Mouse (Mus musculus): ENCODE data around the gene Wfdc12.

The Wfdc12 gene

DNA sequence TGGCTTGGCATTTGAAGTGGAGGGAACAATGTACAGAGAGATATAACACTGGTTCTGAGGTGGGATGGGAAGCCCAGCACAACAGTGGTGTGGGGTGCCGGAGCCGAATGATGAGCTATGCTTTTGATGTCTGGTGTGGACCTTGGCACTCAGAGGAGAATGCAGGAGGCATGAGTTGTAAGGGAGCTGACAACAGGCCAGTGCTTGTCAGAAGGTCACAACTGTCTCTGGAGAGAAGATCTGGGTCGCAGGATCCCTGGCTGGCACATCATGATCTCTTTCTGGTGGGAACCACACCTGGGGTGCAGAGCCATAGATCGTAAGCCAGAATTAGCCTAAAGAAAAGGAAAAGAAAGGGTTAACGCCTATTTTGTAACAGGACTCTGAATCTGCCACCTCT lies 12.6 kb downstream of the Wfdc12 start:
- no peak for DNase-seq (ENCODE audit: low spot score in 2 of 2)

DNA sequence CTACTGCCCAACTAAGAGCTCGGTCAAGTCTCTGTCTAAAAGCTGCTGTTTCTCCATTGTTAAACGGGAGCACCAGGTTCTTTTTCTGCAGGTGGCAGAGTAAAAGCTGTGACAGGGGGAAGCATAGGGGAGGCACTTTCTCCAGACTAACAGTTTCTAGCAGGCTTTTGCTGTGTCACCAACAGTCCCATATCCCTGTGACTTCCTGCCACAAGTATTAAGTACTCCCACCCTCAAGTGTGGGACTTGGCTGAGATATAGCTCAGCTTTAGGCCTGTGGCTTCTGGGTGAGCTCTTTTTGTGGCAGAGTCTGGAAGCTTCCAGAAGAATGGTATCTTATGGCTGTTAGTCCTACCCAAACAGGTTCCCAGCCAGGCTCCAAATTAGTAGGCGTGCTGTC lies 14.6 kb downstream of the Wfdc12 start:
- DNase-seq (ENCODE audit: low spot score in 2 of 2) = no peak

DNA sequence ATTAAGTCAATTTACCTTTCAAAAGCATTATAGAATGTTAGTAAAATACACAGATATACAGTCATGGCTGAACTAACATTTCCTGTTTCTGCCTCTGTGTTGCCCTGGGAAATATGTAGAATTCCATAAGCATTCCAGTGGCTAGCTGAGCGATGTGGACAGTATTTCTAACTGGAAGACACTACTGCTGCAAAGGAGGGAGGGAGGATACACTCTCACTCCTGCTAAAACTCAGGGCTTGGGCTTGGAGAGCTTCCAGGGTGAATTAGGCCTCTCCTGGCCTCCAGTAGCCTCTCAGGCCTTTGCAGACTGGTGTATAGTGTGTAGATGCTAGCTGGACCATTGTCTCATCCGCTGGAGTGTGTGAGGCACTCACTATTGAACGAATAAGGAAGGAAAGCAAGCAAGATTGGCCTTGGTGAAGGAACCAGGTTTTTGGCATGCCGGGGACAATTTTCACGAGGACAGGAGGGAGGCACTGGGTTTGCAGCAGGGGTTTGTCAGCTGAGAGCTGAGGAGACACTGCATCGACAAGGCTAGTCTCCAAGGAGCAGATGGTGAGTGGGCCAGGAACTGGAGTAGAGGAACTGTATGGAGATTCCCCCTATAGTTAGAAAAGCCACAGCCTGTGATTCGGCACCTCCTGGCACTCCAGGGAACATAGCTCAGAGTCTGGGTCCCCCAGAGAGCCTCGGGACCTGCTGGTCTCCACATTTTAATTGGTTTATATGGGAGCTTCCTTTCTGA lies 15.6 kb downstream of the Wfdc12 start:
- no peak for DNase-seq (ENCODE audit: low spot score in 2 of 2)

DNA sequence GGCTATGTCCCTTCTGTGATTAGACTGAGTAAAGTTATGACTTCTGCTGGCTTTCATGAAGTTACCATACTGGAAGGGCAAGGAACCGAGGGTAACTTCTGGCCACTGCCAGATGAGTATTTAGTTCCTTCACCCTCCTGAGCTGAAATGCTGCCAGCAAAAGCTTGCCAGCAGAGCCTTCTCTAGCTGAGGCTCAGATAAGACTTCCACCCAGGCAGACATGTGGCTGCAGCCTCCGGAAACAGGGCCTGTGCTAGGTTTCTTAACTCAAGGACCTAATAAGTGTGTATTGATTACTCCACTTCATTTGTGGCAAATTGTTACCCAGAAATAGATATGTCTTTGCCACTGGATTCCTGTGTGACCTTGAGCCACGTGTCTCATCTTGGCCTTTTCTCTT lies 17.0 kb downstream of the Wfdc12 start:
- no peak for DNase-seq (ENCODE audit: low spot score in 2 of 2)

DNA sequence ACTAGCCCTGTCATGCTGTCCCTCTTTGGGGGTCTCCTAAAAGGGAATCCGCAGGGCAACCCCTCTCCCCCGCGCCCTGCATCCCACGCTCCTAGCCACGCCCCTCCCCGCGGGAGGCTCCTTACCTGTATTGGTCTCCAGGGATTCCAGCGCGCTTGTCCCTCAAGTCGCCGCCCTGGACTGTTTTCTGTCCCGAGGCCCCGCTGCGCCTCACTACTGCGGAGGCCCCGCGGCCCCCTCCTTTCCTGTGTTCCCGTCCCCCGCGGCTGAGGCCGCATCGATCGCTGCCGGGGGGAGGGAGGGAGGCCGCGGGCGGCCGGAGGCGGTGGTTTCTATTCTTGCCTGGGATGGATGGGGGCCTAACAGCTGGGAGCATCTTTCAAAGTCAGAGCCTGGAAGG lies 19.5 kb downstream of the Wfdc12 start, which contains the start of gene Kcns1:
Kcns1 (minus strand) TSS at position 212 of the 400 bp plus-strand sequence.
- DNase-seq (ENCODE audit: low spot score in 2 of 2) = no peak

DNA sequence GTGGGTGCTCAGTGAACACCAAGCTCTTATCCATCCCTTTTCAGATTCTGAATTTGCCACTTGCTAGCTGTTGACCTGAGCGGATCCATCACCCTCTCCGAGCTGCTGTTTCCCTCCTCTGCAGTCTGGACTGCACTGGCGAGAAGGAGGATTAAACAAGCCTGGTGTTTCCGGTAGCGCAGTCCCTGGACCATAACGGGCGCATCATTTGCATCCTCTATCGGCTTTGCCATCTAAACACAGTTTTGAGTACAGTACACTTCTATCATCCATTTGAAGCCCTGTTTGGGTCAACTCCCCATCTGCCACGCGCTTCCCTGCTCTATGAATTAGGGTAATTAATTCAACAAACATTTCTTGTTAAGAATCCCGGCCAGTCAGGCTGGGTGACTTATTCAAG lies 20.1 kb downstream of the Wfdc12 start:
- DNase-seq (ENCODE audit: low spot score in 2 of 2) = no peak

DNA sequence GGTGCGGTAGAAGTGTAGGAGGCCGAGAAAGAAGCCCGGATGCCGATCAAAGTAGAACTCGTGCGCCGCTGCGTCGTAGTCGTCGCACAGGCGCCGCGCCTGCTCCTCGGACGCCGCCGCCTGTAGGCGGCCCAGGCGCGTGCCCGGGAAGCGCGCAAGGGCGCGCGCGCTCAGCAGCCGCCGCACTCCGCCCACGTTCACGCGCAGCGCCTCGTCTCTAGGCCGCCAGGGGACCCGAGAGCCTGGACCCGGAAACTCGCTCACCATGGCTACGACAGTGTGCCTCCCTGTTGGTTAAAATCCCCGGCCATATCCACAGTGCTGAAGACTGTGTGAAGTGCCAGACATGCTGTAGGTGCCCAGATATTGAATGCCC lies 21.8 kb downstream of the Wfdc12 start:
- DNase-seq (ENCODE audit: low spot score in 2 of 2) = no peak

DNA sequence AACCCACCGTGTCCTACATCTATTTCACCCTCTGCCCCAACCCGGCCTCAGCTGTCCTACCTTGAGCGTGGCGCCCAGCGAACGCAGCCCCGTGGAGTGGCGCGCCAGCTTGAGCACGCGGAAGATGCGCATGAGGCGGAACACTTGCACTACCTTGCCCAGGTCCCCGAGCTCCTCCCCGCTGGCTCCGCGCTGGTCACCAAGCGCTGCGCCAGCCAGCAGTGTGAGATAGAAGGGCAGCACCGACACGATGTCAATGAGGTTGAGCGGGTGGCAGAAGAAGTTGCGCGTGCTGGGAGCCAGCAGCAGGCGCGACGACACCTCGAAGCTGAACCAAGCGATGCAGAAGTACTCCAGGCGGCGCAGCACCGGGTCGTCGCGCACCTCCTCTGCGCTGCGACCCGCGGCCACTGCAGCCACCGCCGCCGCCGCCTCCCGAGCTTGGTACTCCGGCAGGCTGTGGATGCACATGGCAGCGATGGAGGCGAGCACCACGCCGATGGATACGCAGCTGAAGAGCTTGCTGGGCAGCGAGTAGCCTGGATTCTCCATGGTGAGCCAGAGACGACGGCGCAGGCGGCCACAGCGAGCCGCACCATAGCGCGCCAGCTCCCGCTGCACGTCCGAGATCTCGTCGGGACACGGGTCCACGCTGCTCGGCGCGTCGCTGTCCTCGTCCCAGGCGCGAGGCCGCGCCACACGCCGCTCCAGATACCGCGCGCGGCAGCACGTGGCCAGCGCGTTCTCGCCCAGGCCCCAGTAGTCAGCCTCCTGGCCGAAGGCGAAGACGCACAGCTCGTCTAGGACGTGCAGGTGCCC lies 22.4 kb downstream of the Wfdc12 start:
- DNase-seq (ENCODE audit: low spot score in 2 of 2) = no peak

DNA sequence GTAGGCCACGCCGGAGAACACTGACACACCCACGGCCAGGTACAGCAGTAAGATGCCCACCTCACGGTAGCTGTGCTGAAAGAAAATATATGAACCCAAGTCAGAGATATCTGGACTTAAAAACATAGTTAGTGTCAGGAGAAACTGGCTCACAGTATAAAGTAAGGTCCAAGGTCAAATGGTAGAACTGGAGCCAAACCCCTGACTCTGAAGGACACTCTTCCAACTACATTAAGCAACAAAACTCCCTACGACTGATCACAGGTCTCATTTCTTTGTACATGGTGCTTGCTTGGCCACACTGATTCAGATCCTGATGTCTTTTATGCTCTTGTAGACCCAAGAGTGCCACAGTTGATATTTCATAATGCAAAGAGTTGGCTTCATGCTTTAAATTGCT lies 25.5 kb downstream of the Wfdc12 start:
- no peak for DNase-seq (ENCODE audit: low spot score in 2 of 2)

DNA sequence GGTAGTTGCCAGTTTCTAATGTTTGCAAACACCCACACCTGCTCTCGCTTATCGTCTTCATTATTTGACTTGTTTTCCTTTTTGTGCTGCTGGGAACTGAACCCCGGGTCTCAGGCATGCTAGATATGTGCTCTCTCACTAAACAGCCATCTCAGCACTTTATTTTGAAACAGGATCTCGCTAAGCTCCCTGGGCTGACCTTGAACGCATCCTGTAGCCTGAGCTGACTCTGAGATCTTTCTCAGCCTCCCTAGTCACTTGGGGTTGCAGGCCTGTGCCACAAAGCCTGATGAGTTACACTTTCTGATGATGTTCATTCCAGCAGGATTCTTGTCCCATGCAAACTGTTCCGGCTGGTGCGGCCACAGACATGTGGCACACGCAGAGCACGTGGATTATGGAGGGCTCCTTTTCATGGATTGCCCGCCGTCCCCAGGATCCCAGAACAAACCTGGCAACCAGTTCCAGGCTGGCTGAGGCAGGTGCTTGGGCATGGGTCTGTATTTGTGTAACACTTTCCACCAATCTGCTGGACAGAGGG lies 28.8 kb downstream of the Wfdc12 start:
- no peak for DNase-seq (ENCODE audit: low spot score in 2 of 2)

DNA sequence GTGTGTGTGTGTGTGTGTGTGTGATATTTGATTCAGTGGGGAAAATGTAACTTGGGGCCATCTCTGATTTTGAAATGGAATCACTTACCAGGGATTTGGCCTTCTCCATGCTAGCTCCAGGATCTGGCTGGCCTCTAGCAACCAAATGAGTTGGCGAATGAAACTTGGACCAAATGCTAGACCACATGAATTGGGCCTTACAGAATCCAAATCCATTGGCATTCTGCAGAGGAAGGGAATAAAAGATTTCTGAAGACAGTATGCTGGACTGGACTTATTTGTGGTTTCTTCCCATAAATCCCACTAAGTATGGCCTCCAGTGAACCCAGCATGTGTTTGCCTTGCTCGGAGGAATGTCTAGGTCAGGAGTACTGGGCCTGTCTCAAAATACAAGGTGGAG lies 31.6 kb downstream of the Wfdc12 start:
- DNase-seq (ENCODE audit: low spot score in 2 of 2) = no peak

DNA sequence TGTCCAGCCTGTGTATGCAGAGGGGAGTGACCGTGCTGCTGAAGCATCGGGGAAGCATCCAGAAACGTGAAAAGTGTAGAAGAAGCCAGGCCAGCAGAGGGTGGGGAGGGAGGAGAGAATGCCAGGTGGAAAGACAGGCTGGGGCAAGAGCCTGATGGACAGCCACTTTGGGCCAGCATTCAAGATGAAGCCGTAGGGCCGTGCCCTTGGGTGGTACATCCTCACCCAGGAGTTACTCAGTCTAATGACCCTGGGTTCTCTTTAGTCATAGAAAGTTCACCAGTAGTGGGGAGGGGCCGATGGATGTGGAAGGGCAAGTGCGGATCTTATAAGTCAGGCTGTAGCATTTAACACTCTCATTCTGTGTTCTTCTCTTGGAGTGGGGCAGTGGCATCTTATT lies 34.2 kb downstream of the Wfdc12 start:
- DNase-seq (ENCODE audit: low spot score in 2 of 2) = no peak

DNA sequence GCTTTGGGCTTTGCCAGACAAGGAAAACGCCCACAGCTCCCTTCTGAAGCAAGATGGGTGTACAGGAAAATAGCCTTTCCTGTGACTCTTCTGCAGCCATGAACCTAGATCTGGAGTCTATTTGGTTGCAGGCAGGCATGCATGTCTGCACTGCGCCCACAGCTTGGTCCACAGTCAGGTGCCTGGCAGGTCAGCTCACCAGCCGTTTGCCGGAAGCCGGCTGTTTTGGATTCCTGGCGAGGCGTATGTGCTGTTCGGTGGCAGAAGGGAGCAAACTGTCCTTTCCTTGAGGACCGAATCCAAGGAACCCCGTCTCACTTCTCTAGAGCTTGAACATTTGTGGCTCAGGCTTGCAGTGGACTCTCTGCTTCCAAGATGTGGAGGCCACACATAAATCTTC lies 36.4 kb downstream of the Wfdc12 start:
- DNase-seq (ENCODE audit: low spot score in 2 of 2) = no peak

DNA sequence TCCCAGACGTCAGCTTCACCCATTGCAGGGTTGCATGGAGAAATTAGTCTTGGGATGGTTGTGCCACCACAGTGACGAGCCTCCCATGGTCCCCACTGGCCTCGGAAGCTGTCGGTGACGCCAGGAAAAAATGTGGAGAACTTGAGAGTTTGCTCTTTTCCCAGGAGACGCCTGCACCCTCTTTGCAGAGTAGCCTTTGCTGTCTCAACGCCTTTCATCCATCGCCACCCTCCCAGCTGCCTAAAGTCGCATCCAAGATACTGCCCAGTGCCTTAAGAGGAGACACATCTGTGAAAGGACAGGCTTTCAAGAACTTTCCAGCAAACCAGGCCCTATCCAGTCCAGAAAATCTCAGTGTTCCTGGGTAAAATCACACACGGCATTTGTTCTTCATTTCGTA lies 38.1 kb downstream of the Wfdc12 start:
- no peak for DNase-seq (ENCODE audit: low spot score in 2 of 2)

DNA sequence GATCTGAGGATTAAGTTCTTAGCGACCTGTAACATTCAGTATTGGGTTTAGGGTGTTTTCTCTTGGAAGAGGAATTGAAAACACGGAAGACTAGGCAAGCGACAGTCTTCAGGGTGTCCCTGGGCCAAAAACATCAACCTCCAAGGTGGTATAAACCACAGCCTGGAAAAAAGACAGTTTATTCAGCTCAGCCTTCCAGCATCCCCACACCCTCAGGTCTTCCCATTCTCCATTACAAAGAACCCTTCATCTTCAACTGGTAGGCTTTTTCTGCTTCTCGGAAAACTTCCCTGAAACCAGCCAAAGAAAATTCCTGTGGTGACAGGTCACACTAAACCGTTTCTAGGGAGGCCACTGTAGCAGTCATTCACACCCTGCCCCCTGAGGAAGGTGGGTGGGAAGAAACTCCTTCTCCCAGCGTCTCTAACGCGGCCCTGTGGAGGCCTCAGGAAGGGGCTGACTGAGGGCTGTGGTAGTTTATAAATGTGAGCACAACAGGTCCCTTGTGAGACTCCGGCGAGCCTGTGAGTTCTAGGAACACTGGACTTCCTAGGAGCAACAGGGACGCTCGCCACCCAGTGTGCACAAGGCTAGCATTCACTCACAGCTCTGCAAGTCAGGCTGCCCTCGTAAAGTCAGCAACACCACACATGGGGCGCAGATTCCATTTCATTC lies 40.2 kb downstream of the Wfdc12 start:
- DNase-seq (ENCODE audit: low spot score in 2 of 2) = no peak

DNA sequence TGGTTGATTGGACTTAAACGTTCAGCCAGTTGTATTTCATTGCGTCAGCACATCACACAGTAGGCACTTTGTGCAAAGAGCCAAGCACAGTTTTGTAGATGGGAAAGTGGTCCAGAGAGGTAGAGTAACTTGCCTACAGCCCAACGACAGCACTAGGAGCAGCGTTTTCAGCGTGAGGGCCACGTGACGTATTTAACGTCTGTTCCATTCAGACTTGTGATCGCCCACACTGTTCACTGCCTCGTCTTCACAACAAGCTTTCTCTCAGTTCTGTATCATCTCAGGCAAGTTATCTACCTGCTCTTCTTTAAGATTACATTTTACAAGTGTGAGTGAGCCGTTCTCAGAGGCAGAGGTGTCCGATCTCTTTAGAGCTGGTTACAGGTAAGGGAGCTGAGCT lies 43.9 kb downstream of the Wfdc12 start:
- DNase-seq (ENCODE audit: low spot score in 2 of 2) = no peak

DNA sequence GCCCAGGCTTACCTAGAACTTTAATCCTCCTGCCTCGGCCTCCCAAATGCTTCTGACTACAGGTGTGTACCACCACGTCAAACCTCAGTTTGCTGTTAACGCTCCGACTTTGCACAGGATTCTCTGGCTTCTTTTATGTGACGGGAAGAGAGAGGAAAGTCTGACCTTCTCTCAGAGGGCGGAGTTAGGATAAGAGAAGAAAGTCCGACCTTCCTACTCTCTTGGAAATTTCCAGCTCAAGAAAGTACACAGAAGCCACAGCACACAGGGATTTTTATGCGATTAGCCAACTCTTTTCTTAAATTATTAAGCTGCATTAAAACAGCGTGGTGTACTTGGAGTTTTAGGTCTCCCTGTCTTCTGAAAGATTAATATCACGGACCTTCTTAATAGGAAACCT lies 45.9 kb downstream of the Wfdc12 start:
- no peak for DNase-seq (ENCODE audit: low spot score in 2 of 2)

DNA sequence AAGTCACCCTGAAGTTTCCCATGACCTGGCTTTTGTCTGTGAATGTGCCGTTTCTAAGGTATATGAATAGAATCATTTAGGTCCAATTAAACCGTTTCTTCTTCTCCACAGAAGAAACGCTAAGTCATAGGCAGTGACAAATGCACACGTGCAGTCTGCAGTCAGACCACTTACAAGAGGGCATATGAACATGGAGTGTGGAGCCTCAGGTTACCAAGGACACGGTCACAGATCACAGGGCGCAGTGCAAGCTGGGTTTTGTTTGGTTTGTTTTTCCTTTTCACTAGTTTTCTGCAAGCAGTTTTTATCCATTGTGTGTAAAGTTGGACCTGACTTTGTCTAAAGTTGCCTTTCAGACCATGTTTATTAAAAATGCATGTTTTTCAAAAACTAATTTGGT lies 46.4 kb downstream of the Wfdc12 start:
- DNase-seq (ENCODE audit: low spot score in 2 of 2) = no peak

DNA sequence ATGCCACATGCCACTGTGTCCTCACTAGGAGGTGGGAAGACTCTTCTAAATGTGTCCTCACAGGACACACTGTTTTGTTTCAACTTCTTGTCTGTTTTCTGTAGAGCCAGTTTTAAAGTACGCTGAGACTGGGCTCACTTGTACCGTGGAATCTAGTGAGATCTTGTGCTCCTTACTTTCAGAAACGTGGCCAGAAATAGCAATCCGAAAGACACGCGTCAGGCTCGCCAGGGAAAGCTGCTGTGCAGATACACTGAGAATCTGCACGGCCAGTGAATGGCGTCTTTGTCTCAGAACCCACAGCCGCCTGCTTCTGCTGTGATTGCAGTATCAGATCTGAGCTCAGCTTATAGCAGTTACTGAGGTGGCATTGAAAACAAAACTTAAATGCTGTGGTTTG lies 48.4 kb downstream of the Wfdc12 start:
- no peak for DNase-seq (ENCODE audit: low spot score in 2 of 2)

Data from spleen, postnatal 36 days (tissue).